Mouse (Mus musculus) brain, embryonic 14.5 days (tissue): Measurements from ENCODE around the gene Creb3. TPM values are rescaled to one million over a fixed set of nuclear protein-coding genes. Genes with fewer than 3 reads are reported as not detected.

Source experiments
- DNase-seq: peaks from one replicate; pipeline ENCODE4 v3.0.0-alpha.2; 2011; ENCODE audit warnings: low read depth
- CTCF ChIP-seq: fragments of 200-500 bp; IDR thresholded peaks from 2 replicates; pipeline ENCODE4 v1.5.1; 2012; ENCODE audit warnings: inconsistent platforms, mild to moderate bottlenecking, moderate library complexity, borderline replicate concordance; ENCODE audit not compliant: insufficient read depth, insufficient read length; ENCODE audit errors: extremely low read depth
- POLR2A ChIP-seq: fragments of 200-500 bp; IDR thresholded peaks from 2 replicates; pipeline ENCODE4 v1.6.1; 2012; ENCODE audit warnings: mild to moderate bottlenecking, inconsistent platforms, borderline replicate concordance; ENCODE audit not compliant: poor library complexity, insufficient read depth, insufficient read length, severe bottlenecking; ENCODE audit errors: extremely low read depth
- polyA plus RNA-seq: library from polyadenylated mRNA; depleted of rRNA; stranded (reverse); fragments of >200 nt; gene quantifications from 2 replicates; pipeline ENCODE4 v1.2.3, GENCODE M21; 2012

Gene Creb3
- polyA plus RNA-seq, 1 experiment = 47.9 TPM

GRCm38 (mm10) chr4:43560976-43561375 is 1.2 kb upstream of the Creb3 start:
- TF ChIP-seq CTCF (no peak), POLR2A (no peak)
- no peak for DNase-seq

GRCm38 (mm10) chr4:43561436-43561996 is 616 bp upstream of the Creb3 start:
- DNase-seq = no peak
- TF ChIP-seq CTCF = no peak
- no peak for TF ChIP-seq POLR2A

GRCm38 (mm10) chr4:43562769-43563600 is 853 bp downstream of the Creb3 start:
- no peak for DNase-seq
- no peak for TF ChIP-seq POLR2A
- TF ChIP-seq CTCF = no peak

- DNase-seq = no peak
Observed at GRCm38 (mm10) chr4:43563601-43563875, 1.4 kb downstream of the Creb3 start.

GRCm38 (mm10) chr4:43564231-43564630 is 2.1 kb downstream of the Creb3 start:
- TF ChIP-seq CTCF = no peak
- no peak for TF ChIP-seq POLR2A
- peak; percentile 46 for DNase-seq

More at GRCm38 (mm10) chr4:43563601-43563875, 1.4 kb downstream of the Creb3 start:
- TF ChIP-seq POLR2A (no peak), CTCF (no peak)

GRCm38 (mm10) chr4:43567140-43567539 is 5.0 kb downstream of the Creb3 start:
- DNase-seq = no peak
- TF ChIP-seq CTCF (no peak), POLR2A (no peak)

- TF ChIP-seq CTCF (no peak), POLR2A (no peak)
- DNase-seq = no peak
Observed at GRCm38 (mm10) chr4:43571395-43572045, 9.4 kb downstream of the Creb3 start.

- no peak for DNase-seq
- TF ChIP-seq CTCF (no peak), POLR2A (no peak)
Observed at GRCm38 (mm10) chr4:43573561-43573960, 11.4 kb downstream of the Creb3 start.

GRCm38 (mm10) chr4:43575356-43575755 is 13.2 kb downstream of the Creb3 start:
- peak; percentile 15 for DNase-seq
- no peak for TF ChIP-seq POLR2A
- no peak for TF ChIP-seq CTCF

- no peak for DNase-seq
- TF ChIP-seq POLR2A (no peak), CTCF (no peak)
Observed at GRCm38 (mm10) chr4:43577237-43577881, 15.2 kb downstream of the Creb3 start.

GRCm38 (mm10) chr4:43578376-43579204 is 16.5 kb downstream of the Creb3 start, which contains the start of the genes Rgp1 and Gba2:
TSS of gene Rgp1 (plus strand) at chr4:43578715.
TSS of gene Gba2 (minus strand) at chr4:43578873.
- DNase-seq = peak; percentile 91
- TF ChIP-seq CTCF (peak; percentile 5; the same call in 1 of the 2 replicates), POLR2A (peak; percentile 52; the same call in 1 of the 2 replicates)

- TF ChIP-seq POLR2A (no peak), CTCF (no peak)
- DNase-seq = no peak
Observed at GRCm38 (mm10) chr4:43579256-43579655, 17.1 kb downstream of the Creb3 start.
